Mouse (Mus musculus) myocyte (in vitro differentiated cells): ENCODE measurements around the gene Tfeb. TPM values are rescaled to one million over a fixed set of nuclear protein-coding genes. Genes with fewer than 3 reads are reported as not detected.
A peak's percentile ranks its signal among the peaks of the same experiment; 100 is the strongest.

ENCODE experiments used
- H3K27me3 ChIP-seq: one replicate; pipeline ENCODE4 v1.6.1; 2011; ENCODE audit not compliant: control insufficient read depth, insufficient read depth, insufficient read length
- H3K36me3 ChIP-seq: one replicate; pipeline ENCODE4 v1.6.1; 2011; ENCODE audit not compliant: control insufficient read depth, insufficient read depth
- H3K4me2 ChIP-seq: one replicate; pipeline ENCODE4 v1.6.1; 2011; ENCODE audit warnings: low read depth, control low read depth
- H3K4me3 ChIP-seq: one replicate; pipeline ENCODE4 v1.5.1; 2011; ENCODE audit warnings: mild to moderate bottlenecking, control low read depth, moderate library complexity
- H3K79me2 ChIP-seq: one replicate; pipeline ENCODE4 v1.6.1; 2011; ENCODE audit not compliant: control insufficient read depth, insufficient read depth
- H3ac ChIP-seq: one replicate; pipeline ENCODE4 v1.6.1; 2011; ENCODE audit not compliant: control insufficient read depth, insufficient read length
- CEBPB ChIP-seq: IDR thresholded peaks from 2 replicates; pipeline ENCODE4 v1.6.1; 2011; ENCODE audit warnings: mild to moderate bottlenecking, moderate library complexity; ENCODE audit not compliant: poor library complexity, insufficient read depth, severe bottlenecking
- E2F4 ChIP-seq: IDR thresholded peaks from one replicate; pipeline ENCODE4 v1.6.1; 2011; ENCODE audit warnings: mild to moderate bottlenecking, control low read depth, moderate library complexity; ENCODE audit not compliant: insufficient read depth
- MAX ChIP-seq: IDR thresholded peaks from one replicate; pipeline ENCODE4 v1.6.1; 2011; ENCODE audit warnings: low read depth, mild to moderate bottlenecking, control low read depth
- MYOD1 ChIP-seq, 3 experiments: IDR thresholded peaks; one replicate each; pipeline ENCODE4 v1.6.1; 2011; ENCODE audit warnings: control low read depth in 2 of 3, low read depth in 2 of 3, mild to moderate bottlenecking in 2 of 3, moderate library complexity in 1 of 3; ENCODE audit not compliant: insufficient read length in 2 of 3, control insufficient read depth in 1 of 3
- MYOG ChIP-seq, 3 experiments: IDR thresholded peaks; one replicate each; pipeline ENCODE4 v1.6.1; 2011; ENCODE audit warnings: control low read depth in 2 of 3, low read depth in 2 of 3, mild to moderate bottlenecking in 2 of 3; ENCODE audit not compliant: insufficient read length in 2 of 3, control insufficient read depth in 1 of 3, insufficient read depth in 1 of 3
- POLR2A ChIP-seq: IDR thresholded peaks from one replicate; pipeline ENCODE4 v1.6.1; 2011; ENCODE audit warnings: low read depth, mild to moderate bottlenecking, control low read depth, moderate library complexity; ENCODE audit not compliant: insufficient read length
- POLR2AphosphoS2 ChIP-seq: IDR thresholded peaks from one replicate; pipeline ENCODE4 v1.6.1; 2011; ENCODE audit warnings: low read depth, control low read depth; ENCODE audit not compliant: insufficient read length
- REST ChIP-seq: IDR thresholded peaks from one replicate; pipeline ENCODE4 v1.6.1; 2011; ENCODE audit warnings: mild to moderate bottlenecking, control low read depth, moderate library complexity; ENCODE audit not compliant: insufficient read depth, insufficient read length
- SRF ChIP-seq: IDR thresholded peaks from one replicate; pipeline ENCODE4 v1.6.1; 2011; ENCODE audit warnings: low read depth; ENCODE audit not compliant: control insufficient read depth, insufficient read length
- TCF12 ChIP-seq: IDR thresholded peaks from one replicate; pipeline ENCODE4 v1.6.1; 2011; ENCODE audit warnings: mild to moderate bottlenecking, control low read depth; ENCODE audit not compliant: poor library complexity, insufficient read depth, severe bottlenecking
- TCF3 ChIP-seq: IDR thresholded peaks from one replicate; pipeline ENCODE4 v1.6.1; 2011; ENCODE audit warnings: low read depth, control low read depth; ENCODE audit not compliant: insufficient read length
- USF1 ChIP-seq: IDR thresholded peaks from one replicate; pipeline ENCODE4 v1.6.1; 2011; ENCODE audit warnings: low read depth, mild to moderate bottlenecking, control low read depth, moderate library complexity
- polyA plus RNA-seq: library from polyadenylated mRNA; unstranded; fragments of >200 nt; fragmentation: generic; extraction: Trizol; gene quantifications from one replicate; pipeline ENCODE4 v1.2.1, GENCODE M21; 2012; ENCODE audit warnings: missing spikeins

The Tfeb gene
- polyA plus RNA-seq, 1 experiment: 16.5 TPM

DNA sequence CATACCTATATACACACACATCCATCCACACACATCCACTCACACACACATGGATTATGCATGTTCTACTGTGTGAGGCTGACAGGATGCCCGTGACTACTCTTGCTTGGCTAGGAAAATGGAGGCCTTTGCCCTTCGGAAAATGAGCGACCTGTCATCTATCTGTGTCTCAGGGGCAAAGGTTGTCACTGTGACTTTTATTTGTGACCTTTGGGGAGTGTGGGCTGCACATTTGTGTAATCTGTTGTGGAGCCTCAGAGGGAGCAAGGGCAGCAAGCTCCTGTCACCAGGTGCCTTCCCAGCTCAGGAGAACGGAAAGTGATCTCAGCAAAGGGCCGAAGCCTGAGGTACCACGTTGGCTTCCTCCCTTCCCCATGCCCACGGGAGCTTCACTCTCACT is 25.2 kb downstream of the Tfeb start:
- H3K4me2 ChIP-seq: peak overlapping the region; percentile 60
- no peak overlapping the region for H3K4me3 ChIP-seq

DNA sequence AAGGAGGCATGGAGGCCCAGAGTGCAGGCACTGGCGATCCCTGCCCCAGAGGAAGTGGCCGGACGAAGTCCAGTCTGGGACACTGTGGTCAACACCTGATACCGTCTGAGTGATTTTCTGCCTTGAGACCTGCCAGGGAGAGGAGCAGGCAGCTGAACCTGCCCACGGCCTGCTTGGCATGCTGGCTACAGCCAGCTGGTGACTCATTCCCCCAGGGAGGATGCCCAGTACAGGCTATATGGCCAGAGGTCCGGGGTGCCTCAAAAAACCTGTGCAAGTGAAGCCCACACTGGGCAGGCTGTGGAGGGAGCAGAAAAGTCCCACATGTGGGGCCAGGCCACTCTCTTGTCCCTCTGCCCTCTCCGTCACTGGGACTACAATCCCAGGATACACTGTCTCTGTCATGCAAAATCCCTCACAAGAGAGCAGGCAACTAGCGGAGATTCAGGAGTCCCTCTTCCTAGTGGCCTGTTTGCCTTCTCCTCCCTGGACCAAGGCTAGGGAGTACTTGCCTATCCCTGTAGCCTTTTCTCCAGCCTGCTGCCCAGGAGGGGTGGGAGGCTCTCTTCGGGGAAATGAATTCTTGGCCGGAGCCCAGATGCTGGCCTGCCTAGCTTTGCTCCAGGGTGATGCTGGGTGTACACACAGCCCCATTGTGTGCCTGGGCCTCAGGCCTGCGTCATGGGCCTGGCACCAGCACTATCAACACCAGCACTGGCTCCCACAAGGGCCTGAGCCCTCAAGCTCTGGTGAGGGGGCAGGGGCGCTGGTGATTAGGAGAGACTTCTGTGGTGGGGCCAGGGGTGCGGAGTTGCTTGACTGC is 25.9 kb downstream of the Tfeb start:
- H3K27me3 ChIP-seq: no peaks in the 10 kb centered on the region
- H3K36me3 ChIP-seq: no peaks in the 10 kb centered on the region
- H3K79me2 ChIP-seq: no peaks in the 10 kb centered on the region
- TF ChIP-seq MYOD1 (IDR thresholded peaks at IDR 0.05; ENCODE audit: control insufficient read depth in 1 of 3, insufficient read length in 2 of 3, low read depth in 2 of 3) (peak in 2 of 3 experiments; percentile 75 to 94), CEBPB (no peak), TCF12 (peak; percentile 23), TCF3 (peak; percentile 58), USF1 (no peak), MAX (no peak), MYOG (IDR thresholded peaks at IDR 0.05; ENCODE audit: control insufficient read depth in 1 of 3, insufficient read depth in 1 of 3, insufficient read length in 2 of 3, low read depth in 2 of 3) (peak in 2 of 3 experiments; percentile 82 to 89)
- peak overlapping the region; percentile 60 for H3K4me2 ChIP-seq
- H3K4me3 ChIP-seq: no peak overlapping the region
- no peak overlapping the region for H3ac ChIP-seq

More for the DNA sequence above, 25.2 kb downstream of the Tfeb start:
- H3K36me3 ChIP-seq: no peaks in the 10 kb centered on the region
- H3ac ChIP-seq: no peak overlapping the region
- no peaks in the 10 kb centered on the region for H3K79me2 ChIP-seq
- no peaks in the 10 kb centered on the region for H3K27me3 ChIP-seq
- TF ChIP-seq E2F4 (no peak), POLR2AphosphoS2 (no peak), TCF12 (no peak), TCF3 (no peak), MYOG (IDR thresholded peaks at IDR 0.05; ENCODE audit: control insufficient read depth in 1 of 3, insufficient read depth in 1 of 3, insufficient read length in 2 of 3, low read depth in 2 of 3) (no peak), USF1 (no peak), POLR2A (no peak), MAX (no peak), CEBPB (no peak), REST (no peak), MYOD1 (IDR thresholded peaks at IDR 0.05; ENCODE audit: control insufficient read depth in 1 of 3, insufficient read length in 2 of 3, low read depth in 2 of 3) (no peak), SRF (no peak)

DNA sequence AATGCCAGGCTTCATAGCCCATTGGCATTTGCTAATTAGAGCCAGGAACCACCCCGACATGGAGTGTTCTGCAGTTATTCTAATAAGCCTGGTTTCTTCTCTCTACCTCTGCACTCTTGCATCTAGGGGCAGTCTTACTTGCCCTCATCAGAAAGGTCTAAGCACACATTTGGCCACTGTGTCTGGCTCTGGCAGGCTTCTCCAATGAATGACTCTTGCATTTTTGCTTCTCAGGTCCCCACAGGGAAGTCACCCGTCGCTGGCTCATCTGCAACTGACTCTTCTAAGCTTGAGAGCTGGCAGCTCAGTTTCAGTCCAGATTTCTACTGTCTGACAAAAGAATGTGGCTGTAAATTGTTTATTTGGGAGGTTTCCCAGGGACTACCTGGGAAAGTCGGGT is 29.2 kb downstream of the Tfeb start:
- TF ChIP-seq CEBPB: no peak
- TF ChIP-seq SRF: no peak
- TF ChIP-seq POLR2AphosphoS2: no peak
- no peak overlapping the region for H3K4me3 ChIP-seq
- no peak overlapping the region for H3K4me2 ChIP-seq
- no peaks in the 10 kb centered on the region for H3K79me2 ChIP-seq
- H3ac ChIP-seq: no peak overlapping the region
- H3K27me3 ChIP-seq: no peaks in the 10 kb centered on the region
- no peaks in the 10 kb centered on the region for H3K36me3 ChIP-seq

DNA sequence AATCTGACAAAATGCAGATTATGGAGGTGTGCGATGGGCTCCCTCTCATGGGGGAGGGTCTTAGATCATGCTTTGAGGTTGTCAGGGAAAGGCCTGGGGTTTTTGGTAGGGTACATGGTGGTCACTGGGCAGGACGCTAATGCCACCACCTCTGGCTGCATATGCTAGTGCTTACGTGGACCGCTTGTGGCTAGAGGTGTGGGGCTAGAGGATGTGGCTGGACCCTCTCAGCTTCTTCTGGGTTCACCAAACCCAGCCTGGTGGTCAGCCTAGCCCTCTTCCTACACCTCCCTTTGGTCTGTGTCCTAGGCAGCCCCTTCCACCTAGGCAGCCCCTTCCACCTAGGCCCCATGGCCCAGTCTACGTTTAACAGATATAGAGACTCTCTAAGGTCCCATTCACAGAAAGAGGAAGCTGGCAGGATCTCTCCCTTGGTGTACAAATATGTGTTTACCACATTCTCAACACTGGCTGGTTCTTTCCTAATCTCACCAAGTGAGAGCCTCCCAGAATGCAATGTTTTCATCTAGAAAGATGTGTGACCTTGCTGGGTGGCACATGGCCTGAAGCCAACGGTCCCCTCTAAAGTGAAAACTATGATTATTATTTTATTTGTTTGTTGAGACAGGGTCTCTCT is 29.7 kb downstream of the Tfeb start:
- Histone ChIP-seq H3K27me3 (no peaks in the 10 kb centered on the region), H3K79me2 (no peaks in the 10 kb centered on the region), H3K4me3 (no peak overlapping the region), H3ac (no peak overlapping the region), H3K36me3 (no peaks in the 10 kb centered on the region), H3K4me2 (no peak overlapping the region)
- no peak for TF ChIP-seq POLR2AphosphoS2
- no peak for TF ChIP-seq MAX
- no peak for TF ChIP-seq MYOD1 (IDR thresholded peaks at IDR 0.05; ENCODE audit: control insufficient read depth in 1 of 3, insufficient read length in 2 of 3, low read depth in 2 of 3)
- no peak for TF ChIP-seq USF1
- no peak for TF ChIP-seq SRF
- no peak for TF ChIP-seq TCF3
- TF ChIP-seq POLR2A: no peak
- no peak for TF ChIP-seq TCF12
- TF ChIP-seq REST: no peak
- TF ChIP-seq CEBPB: no peak
- no peak for TF ChIP-seq MYOG (IDR thresholded peaks at IDR 0.05; ENCODE audit: control insufficient read depth in 1 of 3, insufficient read depth in 1 of 3, insufficient read length in 2 of 3, low read depth in 2 of 3)
- TF ChIP-seq E2F4: no peak
